Mouse (Mus musculus) G1E (cell line): ENCODE measurements at regions not wholly inside any gene's neighbourhood (a gene's known extent, or its start where the extent isn't known, plus 50 kb on each side); places are given as distances from the start of the nearest gene placed in this dataset.

Experiments
- CTCF ChIP-seq: IDR thresholded peaks from 2 replicates; pipeline ENCODE4 v1.5.1; 2012; ENCODE audit warnings: low read depth, low read length, inconsistent platforms, mixed read lengths
- GATA1 ChIP-seq: IDR thresholded peaks from 2 replicates; pipeline ENCODE4 v1.6.1; 2012; ENCODE audit warnings: borderline replicate concordance, low read length, inconsistent platforms, mixed read lengths
- GATA2 ChIP-seq: IDR thresholded peaks from 2 replicates; pipeline ENCODE4 v1.6.1; 2012; ENCODE audit warnings: low read depth, low read length, inconsistent platforms, borderline replicate concordance
- POLR2AphosphoS5 ChIP-seq: IDR thresholded peaks from 2 replicates; pipeline ENCODE4 v1.6.1; 2012; ENCODE audit warnings: low read depth, low read length, inconsistent platforms; ENCODE audit not compliant: insufficient replicate concordance
- TAL1 ChIP-seq: conservative IDR thresholded peaks from 2 replicates; pipeline ENCODE4 v1.6.1; 2012; ENCODE audit warnings: low read depth, low read length, inconsistent platforms, mixed read lengths

- no peak for TF ChIP-seq CTCF
- TF ChIP-seq TAL1, result no peak
- no peak for TF ChIP-seq GATA1
- no peak for TF ChIP-seq POLR2AphosphoS5
- no peak for TF ChIP-seq GATA2
Measured at GRCm38 (mm10) chr12:16382417-16382988, 228.3 kb downstream of the Lpin1 start.
